Mouse (Mus musculus): Measurements from ENCODE around the gene Dcst1.

Gene Dcst1

GRCm38 (mm10) chr3:89308089-89308488 lies 57.0 kb downstream of the Dcst1 start:
- peak; percentile 38 for DNase-seq (ENCODE audit: low spot score)

- no peak for DNase-seq (ENCODE audit: low spot score)
These were observed 59.3 kb downstream of the Dcst1 start for GRCm38 (mm10) chr3:89305551-89306325.

- no peak for DNase-seq (ENCODE audit: low spot score)
These were observed 59.9 kb downstream of the Dcst1 start for GRCm38 (mm10) chr3:89305105-89305504.

GRCm38 (mm10) chr3:89304440-89304839 lies 60.6 kb downstream of the Dcst1 start:
- DNase-seq (ENCODE audit: low spot score) = no peak

DNA sequence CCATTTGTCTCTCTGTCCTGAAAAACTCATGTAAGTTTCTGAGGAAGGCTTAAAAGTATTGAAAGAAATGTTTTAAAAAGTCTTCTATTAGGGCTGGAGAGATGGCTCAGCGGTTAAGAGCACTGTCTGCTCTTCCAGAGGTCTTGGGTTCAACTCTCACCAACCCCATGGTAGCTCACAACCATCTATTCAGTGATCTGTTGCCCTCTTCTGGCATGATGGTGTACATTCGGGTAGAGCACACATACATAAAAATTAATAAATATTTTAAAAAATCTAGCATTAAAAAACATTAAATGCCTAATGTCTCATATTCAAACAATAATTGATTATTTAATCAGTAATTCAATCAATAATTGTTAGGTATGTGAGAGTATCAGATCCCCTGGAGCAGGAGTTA lies 64.5 kb downstream of the Dcst1 start:
- no peak for DNase-seq (ENCODE audit: low spot score)

Data from ovary, postnatal 10 days (tissue).